Mouse (Mus musculus) heart, embryonic 15.5 days (tissue): Measurements from ENCODE around the gene Rgsl1. TPM values are rescaled to one million over a fixed set of nuclear protein-coding genes. Genes with fewer than 3 reads are reported as not detected.
A peak's percentile ranks its signal among the peaks of the same experiment; 100 is the strongest.
"Not testable (repeated sequence)": the region's sequence is repeated elsewhere in the genome, so short reads cannot be mapped to it uniquely, and the experiment has no call there.

Experiments
- ATAC-seq: fragments of 200-750 bp; cut with Nextera tagmentation; replicated peaks from 2 replicates; pipeline ENCODE4 v1.8.0; 2017; ENCODE audit warnings: low read depth, moderate TSS enrichment; ENCODE audit not compliant: insufficient number of reproducible peaks, insufficient read depth, low FRiP score
- H3K27ac ChIP-seq: fragments of 300-500 bp; sonication (generic); 2 replicates; pipeline ENCODE4 v1.5.1; 2015; ENCODE audit warnings: mild to moderate bottlenecking, inconsistent platforms
- H3K27me3 ChIP-seq: fragments of 300-500 bp; sonication (generic); 2 replicates; pipeline ENCODE4 v1.6.1; 2015; ENCODE audit warnings: inconsistent platforms
- H3K36me3 ChIP-seq: fragments of 300-500 bp; sonication (generic); 2 replicates; pipeline ENCODE4 v1.6.1; 2015; ENCODE audit warnings: mild to moderate bottlenecking, inconsistent platforms
- H3K4me1 ChIP-seq: fragments of 300-500 bp; sonication (generic); replicated peaks from 2 replicates; pipeline ENCODE4 v1.6.1; 2015; ENCODE audit warnings: inconsistent platforms
- H3K4me2 ChIP-seq: fragments of 300-500 bp; sonication (generic); 2 replicates; pipeline ENCODE4 v1.6.1; 2015; ENCODE audit warnings: inconsistent platforms, mild to moderate bottlenecking, moderate library complexity
- H3K4me3 ChIP-seq: fragments of 300-500 bp; sonication (generic); 2 replicates; pipeline ENCODE4 v1.5.1; 2015; ENCODE audit warnings: mild to moderate bottlenecking, inconsistent platforms
- H3K9ac ChIP-seq: fragments of 300-500 bp; sonication (generic); 2 replicates; pipeline ENCODE4 v1.6.1; 2015; ENCODE audit warnings: mild to moderate bottlenecking, inconsistent platforms
- H3K9me3 ChIP-seq: fragments of 300-500 bp; sonication (generic); replicated peaks from 2 replicates; pipeline ENCODE4 v1.6.1; 2016; ENCODE audit warnings: inconsistent platforms
- WGBS: fragments of 180-500 bp; shearing (Covaris S2); methylation state at CpG from one replicate; pipeline ENCODE4 v1.1.7; 2015; ENCODE audit warnings: mixed read lengths; 5-methylcytosine and 5-hydroxymethylcytosine counted together
- polyA plus RNA-seq: library from polyadenylated mRNA; unstranded; fragments of >200 nt; fragmentation: Nextera tagmentation; extraction: Ambion mirVana; gene quantifications from 2 replicates; pipeline ENCODE4 v1.2.1, GENCODE M21; 2015

The Rgsl1 gene
- polyA plus RNA-seq = not detected in 2 replicates

DNA sequence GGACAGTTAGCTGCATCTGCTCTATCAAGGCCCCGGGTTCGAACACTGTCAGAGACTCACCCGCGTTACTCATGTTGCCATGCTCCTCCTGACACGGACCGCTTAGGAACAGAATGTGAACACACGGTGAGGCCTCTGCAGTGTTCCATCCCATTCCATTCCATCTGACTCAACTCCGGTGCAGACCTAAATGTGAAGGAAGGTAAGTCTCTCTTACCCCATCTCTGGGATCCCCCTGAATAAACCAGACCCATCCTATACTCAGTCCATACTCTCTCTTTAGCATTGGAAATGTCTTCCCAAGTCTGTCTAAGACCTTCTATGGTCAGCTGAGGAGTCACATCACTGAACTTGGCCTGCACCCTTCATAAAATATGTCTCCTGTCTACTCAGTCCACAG is at the start of gene Rgsl1:
TSS of gene Rgsl1 (minus strand) at position 101 of the 400 bp plus-strand sequence.
- H3K27ac ChIP-seq = no peak within 1 kb of the TSS
- no peaks in the 10 kb centered on the region for H3K36me3 ChIP-seq
- no peak within 1 kb of the TSS for H3K9ac ChIP-seq
- no peak within 1 kb of the TSS for H3K4me3 ChIP-seq
- ATAC-seq = no peak
- 94% methylated on average over 8 of the region's 8 CpGs for WGBS
- H3K4me2 ChIP-seq = no peak within 1 kb of the TSS
- H3K27me3 ChIP-seq = no peaks in the 10 kb centered on the region
- H3K9me3 ChIP-seq = no peaks in the 10 kb centered on the region
- H3K4me1 ChIP-seq = no peaks in the 10 kb centered on the region

DNA sequence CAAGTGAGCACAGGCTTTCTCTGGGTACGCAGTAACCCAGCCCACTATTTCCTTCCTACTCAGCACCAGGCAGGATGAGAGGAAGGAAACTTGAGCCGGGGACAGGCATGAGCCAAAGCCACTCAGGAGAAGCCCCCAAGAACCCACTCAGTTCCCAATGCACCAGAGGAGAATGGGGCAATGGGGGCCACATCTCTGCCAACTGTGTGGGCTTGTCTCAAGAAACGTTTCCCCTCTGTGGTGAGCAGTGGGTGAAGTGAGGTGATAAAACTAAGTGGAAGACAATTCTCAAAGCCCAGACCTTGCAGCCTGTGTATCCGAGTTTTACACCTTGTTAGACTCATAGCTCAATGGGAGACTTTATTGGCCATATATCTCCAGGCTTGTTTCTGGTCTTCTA is 47.5 kb upstream of the Rgsl1 start, which contains the start of gene Teddm1a:
TSS of gene Teddm1a (plus strand) at position 301 of the 400 bp plus-strand sequence.
- H3K4me1 ChIP-seq = peaks cover 3% of the 10 kb centered on the region; the same call in 1 of the 2 replicates
- no peak within 1 kb of the TSS for H3K27ac ChIP-seq
- H3K36me3 ChIP-seq = no peaks in the 10 kb centered on the region
- no peak within 1 kb of the TSS for H3K4me2 ChIP-seq
- no peak within 1 kb of the TSS for H3K4me3 ChIP-seq
- H3K9me3 ChIP-seq = no peaks in the 10 kb centered on the region
- no peak for ATAC-seq
- WGBS = 51% methylated on average over 4 of the region's 4 CpGs
- H3K9ac ChIP-seq = no peak within 1 kb of the TSS
- H3K27me3 ChIP-seq = no peaks in the 10 kb centered on the region

DNA sequence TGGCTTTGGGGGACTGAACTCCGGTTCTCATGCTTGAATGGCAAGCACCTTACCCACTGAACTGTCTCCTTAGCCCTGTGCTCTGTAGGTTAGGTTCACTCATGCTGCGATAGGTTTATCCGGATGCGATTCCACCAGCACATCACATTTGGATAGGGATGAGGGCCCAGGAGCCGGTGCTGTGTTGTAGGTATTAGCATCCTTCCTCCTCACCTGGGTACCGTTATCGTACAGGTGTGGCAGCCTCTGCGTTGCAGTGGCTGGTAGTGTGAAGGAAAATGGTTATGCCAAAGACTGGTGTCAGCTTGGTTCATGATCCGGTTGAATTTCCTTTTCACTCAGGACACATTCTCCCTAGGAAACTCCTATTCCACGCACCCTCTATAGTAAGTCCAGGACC is 46.2 kb upstream of the Rgsl1 start:
- Histone ChIP-seq H3K9me3 (no peaks in the 10 kb centered on the region), H3K27me3 (no peaks in the 10 kb centered on the region), H3K4me2 (no peak overlapping the region), H3K9ac (no peak overlapping the region), H3K36me3 (no peaks in the 10 kb centered on the region), H3K27ac (no peak overlapping the region), H3K4me3 (no peak overlapping the region), H3K4me1 (peaks cover 3% of the 10 kb centered on the region; the same call in 1 of the 2 replicates)
- WGBS = 94% methylated on average over 10 of the region's 10 CpGs
- no peak for ATAC-seq

DNA sequence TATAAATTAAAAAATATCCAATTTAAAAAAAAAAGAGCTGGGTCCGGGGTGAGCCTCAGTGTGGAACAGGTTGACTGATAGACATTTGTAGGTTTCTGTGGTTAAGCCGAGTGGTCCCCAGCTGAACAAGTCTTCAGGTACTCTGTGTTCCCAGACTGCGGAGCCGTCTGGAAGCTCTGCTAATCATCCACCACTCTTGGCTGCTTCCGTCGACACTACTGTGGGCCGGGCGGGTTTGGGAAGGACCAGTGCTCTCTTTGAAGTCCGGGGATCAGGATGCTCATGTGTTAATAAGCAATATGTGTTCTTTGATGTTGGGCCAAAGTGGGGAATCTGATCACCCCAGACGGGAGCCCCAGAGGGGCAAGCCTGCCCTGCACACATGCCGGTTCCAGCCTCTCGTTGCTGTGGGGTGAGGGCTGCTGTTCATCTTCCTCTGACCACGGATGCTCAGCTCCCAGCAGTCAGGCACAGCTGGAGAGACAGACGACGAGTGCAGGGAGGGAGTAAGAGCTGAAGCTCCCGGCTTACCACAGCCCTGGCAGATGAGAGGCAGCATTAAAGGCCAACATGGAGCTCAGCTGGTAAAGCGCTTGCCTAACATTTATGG is 42.2 kb upstream of the Rgsl1 start:
- no peak for ATAC-seq
- Histone ChIP-seq H3K9me3 (no peaks in the 10 kb centered on the region), H3K4me1 (no peaks in the 10 kb centered on the region)

DNA sequence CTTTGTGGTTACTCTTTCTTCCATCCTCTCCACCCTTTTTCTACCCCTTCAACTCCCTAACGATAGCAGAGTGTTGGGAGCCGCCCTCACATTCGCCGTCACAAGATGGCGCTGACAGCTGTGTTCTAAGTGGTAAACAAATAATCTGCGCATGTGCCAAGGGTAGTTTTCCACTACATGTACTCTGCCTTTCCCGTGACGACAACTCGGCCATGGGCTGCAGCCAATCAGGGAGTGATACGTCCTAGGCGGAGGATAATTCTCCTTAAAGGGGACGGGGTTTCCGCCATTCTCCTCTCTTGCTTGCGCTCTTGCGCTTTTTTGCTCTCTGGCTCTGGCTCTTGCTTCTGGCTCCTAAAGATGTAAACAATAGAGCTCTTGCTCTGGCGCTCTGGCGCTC is 36.4 kb upstream of the Rgsl1 start:
- H3K27me3 ChIP-seq, H3K36me3 ChIP-seq, H3K9ac ChIP-seq, H3K4me1 ChIP-seq, H3K4me2 ChIP-seq, H3K4me3 ChIP-seq, H3K27ac ChIP-seq, H3K9me3 ChIP-seq, ATAC-seq: not testable (repeated sequence)
- WGBS = 92% methylated on average over 17 of the region's 17 CpGs

More for the DNA sequence above, 42.2 kb upstream of the Rgsl1 start:
- WGBS = 28% methylated on average over 17 of the region's 17 CpGs
- H3K27me3 ChIP-seq = no peaks in the 10 kb centered on the region
- H3K9ac ChIP-seq = no peak overlapping the region
- no peak overlapping the region for H3K4me3 ChIP-seq
- H3K36me3 ChIP-seq = no peaks in the 10 kb centered on the region
- no peak overlapping the region for H3K27ac ChIP-seq
- no peak overlapping the region for H3K4me2 ChIP-seq

DNA sequence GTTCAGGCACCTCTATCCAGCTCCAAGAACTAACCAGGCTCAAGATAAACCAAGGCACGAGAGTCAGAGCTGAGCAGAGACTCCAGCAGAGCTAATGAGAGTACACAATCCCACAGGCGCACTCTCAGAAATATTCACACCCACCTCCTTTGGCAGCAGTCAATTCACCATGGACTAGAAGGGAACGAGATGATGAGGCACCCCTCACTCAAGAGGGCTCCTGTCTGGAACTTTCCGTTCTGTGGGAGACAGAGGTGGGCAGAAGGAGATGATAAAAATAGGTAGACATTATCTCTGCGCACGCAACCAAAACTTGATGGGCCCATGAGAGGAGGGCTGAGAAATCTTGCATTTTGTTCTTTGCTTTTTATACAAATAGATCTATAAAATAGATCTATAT is 30.1 kb upstream of the Rgsl1 start, which contains the start of gene Teddm1b:
TSS of gene Teddm1b (plus strand) at position 301 of the 400 bp plus-strand sequence.
- Histone ChIP-seq H3K9ac (no peak within 1 kb of the TSS), H3K27me3 (no peaks in the 10 kb centered on the region), H3K27ac (no peak within 1 kb of the TSS), H3K9me3 (no peaks in the 10 kb centered on the region), H3K4me1 (no peaks in the 10 kb centered on the region), H3K36me3 (no peaks in the 10 kb centered on the region), H3K4me3 (no peak within 1 kb of the TSS), H3K4me2 (no peak within 1 kb of the TSS)
- ATAC-seq = no peak
- WGBS = 77% methylated on average over 6 of the region's 6 CpGs

DNA sequence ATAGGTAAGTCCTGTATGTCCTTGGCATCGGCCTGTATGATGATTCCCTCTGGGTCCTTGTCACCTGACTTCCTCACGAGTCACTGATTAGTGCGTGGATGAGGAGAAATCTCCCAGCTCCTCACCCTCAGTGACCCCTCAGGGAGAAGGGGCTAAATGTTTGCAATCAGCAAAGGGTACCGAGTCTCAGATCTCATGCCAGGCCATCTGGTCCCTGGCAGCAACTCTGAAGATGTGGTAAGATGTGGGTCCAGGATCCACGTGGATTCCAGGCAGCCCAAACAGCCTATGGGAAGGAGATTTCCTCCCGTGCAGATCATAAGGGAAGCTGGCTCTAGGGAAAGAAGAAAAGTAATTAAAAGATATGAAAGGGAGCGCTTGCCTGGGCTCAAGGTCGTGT is 12.0 kb upstream of the Rgsl1 start:
- Histone ChIP-seq H3K9me3 (no peaks in the 10 kb centered on the region), H3K4me1 (no peaks in the 10 kb centered on the region), H3K36me3 (no peaks in the 10 kb centered on the region), H3K27ac (no peak overlapping the region), H3K4me3 (no peak overlapping the region), H3K27me3 (no peaks in the 10 kb centered on the region), H3K9ac (no peak overlapping the region), H3K4me2 (no peak overlapping the region)
- 75% methylated on average over 8 of the region's 8 CpGs for WGBS
- no peak for ATAC-seq

DNA sequence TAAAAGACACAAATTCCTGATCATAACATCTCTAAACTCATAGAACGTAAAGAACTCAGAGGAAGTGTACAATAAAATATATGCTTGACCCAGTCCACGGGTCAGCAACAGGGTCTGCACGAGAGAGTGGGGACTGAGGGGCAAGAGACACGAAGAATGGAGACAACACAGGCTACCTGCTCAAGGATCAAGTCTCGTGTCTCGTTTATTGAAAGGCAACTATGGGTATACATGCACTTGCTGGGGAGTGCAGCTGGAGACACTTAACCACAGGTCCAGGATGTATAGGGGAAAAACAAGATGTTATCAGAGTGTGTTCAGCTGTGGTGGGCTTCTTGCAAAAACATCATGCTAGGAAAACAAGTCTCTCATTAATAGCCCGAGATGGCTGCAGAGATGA is 8.8 kb upstream of the Rgsl1 start:
- not testable (repeated sequence) for H3K27me3 ChIP-seq, H3K36me3 ChIP-seq, H3K9ac ChIP-seq, H3K4me2 ChIP-seq, ATAC-seq, H3K4me3 ChIP-seq, H3K27ac ChIP-seq, H3K4me1 ChIP-seq, H3K9me3 ChIP-seq
- 68% methylated on average over 7 of the region's 7 CpGs for WGBS

DNA sequence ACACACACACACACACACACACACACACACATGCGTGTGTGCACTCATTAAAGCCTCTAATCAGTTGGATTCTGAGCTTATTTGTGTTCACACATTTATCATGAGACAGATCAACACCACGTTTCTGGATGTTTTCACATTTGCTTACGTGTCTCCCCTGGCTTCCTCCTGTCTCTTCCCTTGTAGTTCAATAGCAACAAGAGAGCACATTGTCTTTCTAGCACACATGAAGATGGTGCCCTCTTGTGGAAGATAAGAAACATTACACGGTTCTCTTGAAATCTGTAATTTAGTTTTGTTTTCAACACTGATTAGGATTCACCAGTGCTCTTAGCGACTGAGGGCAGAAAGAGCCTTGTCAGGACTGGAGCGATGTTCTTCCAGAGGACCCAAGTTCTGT is 2.9 kb upstream of the Rgsl1 start:
- no peak overlapping the region for H3K4me3 ChIP-seq
- H3K4me2 ChIP-seq = peak overlapping the region; percentile 27; the same call in 1 of the 2 replicates
- no peaks in the 10 kb centered on the region for H3K9me3 ChIP-seq
- H3K4me1 ChIP-seq = no peaks in the 10 kb centered on the region
- WGBS = 23% methylated on average over 6 of the region's 6 CpGs
- H3K27me3 ChIP-seq = no peaks in the 10 kb centered on the region
- H3K27ac ChIP-seq = no peak overlapping the region
- no peaks in the 10 kb centered on the region for H3K36me3 ChIP-seq
- no peak for ATAC-seq
- no peak overlapping the region for H3K9ac ChIP-seq

DNA sequence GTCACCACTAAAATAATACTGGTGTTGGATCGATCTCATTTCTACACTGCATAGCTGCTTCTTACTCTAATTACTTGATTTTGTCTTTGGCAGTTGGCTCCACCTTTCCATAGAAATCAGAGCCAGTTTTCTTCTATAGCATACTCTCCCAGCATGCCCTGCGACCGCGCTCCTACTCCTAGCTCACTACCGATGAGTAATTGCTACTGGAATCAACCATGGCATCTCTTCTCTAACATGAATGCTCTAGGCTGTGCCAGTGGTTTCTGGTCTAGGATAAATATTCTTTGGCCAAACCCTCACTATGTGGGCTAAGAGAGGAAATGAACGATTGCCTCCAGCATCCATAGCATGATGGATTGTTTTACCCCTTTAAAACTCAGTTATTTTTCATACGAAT is 2.5 kb upstream of the Rgsl1 start:
- no peaks in the 10 kb centered on the region for H3K9me3 ChIP-seq
- WGBS = 79% methylated on average over 7 of the region's 7 CpGs
- H3K27me3 ChIP-seq = no peaks in the 10 kb centered on the region
- no peak overlapping the region for H3K4me2 ChIP-seq
- H3K36me3 ChIP-seq = no peaks in the 10 kb centered on the region
- H3K4me3 ChIP-seq = no peak overlapping the region
- H3K4me1 ChIP-seq = no peaks in the 10 kb centered on the region
- ATAC-seq = no peak
- no peak overlapping the region for H3K27ac ChIP-seq
- H3K9ac ChIP-seq = no peak overlapping the region

DNA sequence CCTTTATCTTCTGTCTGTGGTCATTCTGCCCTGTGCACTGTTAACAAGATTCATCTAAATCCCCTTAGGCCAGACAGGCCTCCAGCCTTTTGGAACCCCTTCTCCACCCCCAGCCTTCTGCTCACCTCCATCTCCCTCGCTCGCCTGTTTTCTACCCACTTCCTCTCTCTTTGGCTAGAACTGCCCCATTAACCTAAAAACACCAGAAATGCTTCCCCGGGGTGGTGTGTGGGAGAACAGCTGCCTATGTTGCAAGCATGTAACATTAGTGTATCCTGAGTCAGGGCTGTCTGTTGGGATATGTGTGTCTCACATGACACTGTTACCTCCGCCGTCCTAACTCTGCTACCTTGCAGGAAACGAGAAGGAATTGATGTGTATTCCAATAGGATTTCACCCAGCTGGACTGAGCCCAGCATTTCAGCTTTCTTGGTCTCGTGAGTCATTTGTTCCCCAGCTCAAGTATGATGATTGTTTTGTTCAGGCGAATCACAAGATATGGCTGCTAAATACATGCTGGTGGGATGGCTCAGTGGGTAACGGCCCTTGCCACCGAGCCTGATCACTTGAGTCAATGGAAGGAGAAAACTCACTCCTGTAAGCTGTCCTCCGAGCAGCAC is 1.7 kb downstream of the Rgsl1 start:
- Histone ChIP-seq H3K27ac (no peak overlapping the region), H3K27me3 (no peaks in the 10 kb centered on the region), H3K4me2 (no peak overlapping the region), H3K9me3 (no peaks in the 10 kb centered on the region), H3K9ac (no peak overlapping the region), H3K4me1 (no peaks in the 10 kb centered on the region), H3K36me3 (no peaks in the 10 kb centered on the region), H3K4me3 (no peak overlapping the region)
- 77% methylated on average over 11 of the region's 11 CpGs for WGBS
- ATAC-seq = no peak

DNA sequence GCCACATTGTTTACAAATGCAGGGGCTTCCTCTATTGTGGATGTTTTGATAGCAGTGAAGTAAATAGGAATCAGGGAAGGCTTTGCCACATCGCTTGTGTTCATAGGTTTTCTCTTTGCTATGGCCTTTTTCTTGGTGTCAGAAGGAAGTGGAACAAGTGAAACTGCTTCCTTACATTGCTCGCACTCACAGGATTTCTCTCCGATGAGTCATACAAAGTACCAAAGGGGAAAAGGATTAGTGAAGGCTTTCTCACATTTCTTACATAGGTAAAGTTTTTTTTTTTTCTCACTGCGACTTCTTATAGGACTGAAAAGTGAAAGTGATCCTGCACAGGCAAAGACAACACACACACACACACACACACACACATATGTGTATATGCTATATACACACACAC is 7.9 kb downstream of the Rgsl1 start:
- Histone ChIP-seq H3K36me3 (no peaks in the 10 kb centered on the region), H3K27me3 (no peaks in the 10 kb centered on the region), H3K4me1 (no peaks in the 10 kb centered on the region), H3K27ac (no peak overlapping the region), H3K4me2 (no peak overlapping the region), H3K4me3 (no peak overlapping the region), H3K9ac (no peak overlapping the region), H3K9me3 (no peaks in the 10 kb centered on the region)
- ATAC-seq = no peak
- 51% methylated on average over 4 of the region's 4 CpGs for WGBS
